Mouse (Mus musculus): ENCODE data around the gene Lmod1. TPM values are rescaled to one million over a fixed set of nuclear protein-coding genes. Genes with fewer than 3 reads are reported as not detected.

The Lmod1 gene
- total RNA-seq, 1 experiment from 2014 or later, result 1.7 TPM

- no peak for DNase-seq
These were observed 37.5 kb downstream of the Lmod1 start for GRCm38 (mm10) chr1:135362115-135362514.

GRCm38 (mm10) chr1:135363446-135363845, 38.8 kb downstream of the Lmod1 start:
- no peak for DNase-seq

- DNase-seq, result no peak
These were observed 41.8 kb downstream of the Lmod1 start for GRCm38 (mm10) chr1:135366380-135366779.

GRCm38 (mm10) chr1:135367005-135367404, 42.4 kb downstream of the Lmod1 start:
- DNase-seq, result peak; percentile 78

GRCm38 (mm10) chr1:135367595-135367994, 43.0 kb downstream of the Lmod1 start:
- DNase-seq, result no peak

- DNase-seq, result peak; percentile 91
These were observed 43.6 kb downstream of the Lmod1 start for GRCm38 (mm10) chr1:135368245-135368644.

GRCm38 (mm10) chr1:135368982-135369381, 44.4 kb downstream of the Lmod1 start:
- peak; percentile 83 for DNase-seq

GRCm38 (mm10) chr1:135369415-135369814, 44.8 kb downstream of the Lmod1 start:
- DNase-seq, result no peak

GRCm38 (mm10) chr1:135373171-135373677, 48.6 kb downstream of the Lmod1 start:
- no peak for DNase-seq

- peak; percentile 43 for DNase-seq
These were observed 49.7 kb downstream of the Lmod1 start for GRCm38 (mm10) chr1:135374175-135374867.

- peak; percentile 77 for DNase-seq
These were observed 50.4 kb downstream of the Lmod1 start, which contains the start of gene Shisa4 for GRCm38 (mm10) chr1:135374868-135375581. Shisa4 (minus strand) TSS chr1:135375237.

GRCm38 (mm10) chr1:135378576-135378975, 54.0 kb downstream of the Lmod1 start:
- no peak for DNase-seq

- no peak for DNase-seq
These were observed 54.4 kb downstream of the Lmod1 start for GRCm38 (mm10) chr1:135379048-135379447.

GRCm38 (mm10) chr1:135380071-135380991, 55.7 kb downstream of the Lmod1 start:
- DNase-seq, result no peak

GRCm38 (mm10) chr1:135381560-135381959, 57.0 kb downstream of the Lmod1 start:
- DNase-seq, result peak; percentile 45

- no peak for DNase-seq
These were observed 59.6 kb downstream of the Lmod1 start for GRCm38 (mm10) chr1:135384171-135384570.

GRCm38 (mm10) chr1:135385161-135385560, 60.6 kb downstream of the Lmod1 start:
- DNase-seq, result peak; percentile 29

- no peak for DNase-seq
These were observed 74.9 kb downstream of the Lmod1 start for GRCm38 (mm10) chr1:135399466-135399865.

GRCm38 (mm10) chr1:135401452-135402110, 77.0 kb downstream of the Lmod1 start:
- DNase-seq, result no peak

GRCm38 (mm10) chr1:135405356-135405755, 80.7 kb downstream of the Lmod1 start:
- no peak for DNase-seq

GRCm38 (mm10) chr1:135408973-135409372, 84.4 kb downstream of the Lmod1 start:
- no peak for DNase-seq

- DNase-seq, result peak; percentile 69
These were observed 86.4 kb downstream of the Lmod1 start for GRCm38 (mm10) chr1:135410967-135411366.
